Mouse (Mus musculus): Measurements from ENCODE around the gene Ddx52.

DNA sequence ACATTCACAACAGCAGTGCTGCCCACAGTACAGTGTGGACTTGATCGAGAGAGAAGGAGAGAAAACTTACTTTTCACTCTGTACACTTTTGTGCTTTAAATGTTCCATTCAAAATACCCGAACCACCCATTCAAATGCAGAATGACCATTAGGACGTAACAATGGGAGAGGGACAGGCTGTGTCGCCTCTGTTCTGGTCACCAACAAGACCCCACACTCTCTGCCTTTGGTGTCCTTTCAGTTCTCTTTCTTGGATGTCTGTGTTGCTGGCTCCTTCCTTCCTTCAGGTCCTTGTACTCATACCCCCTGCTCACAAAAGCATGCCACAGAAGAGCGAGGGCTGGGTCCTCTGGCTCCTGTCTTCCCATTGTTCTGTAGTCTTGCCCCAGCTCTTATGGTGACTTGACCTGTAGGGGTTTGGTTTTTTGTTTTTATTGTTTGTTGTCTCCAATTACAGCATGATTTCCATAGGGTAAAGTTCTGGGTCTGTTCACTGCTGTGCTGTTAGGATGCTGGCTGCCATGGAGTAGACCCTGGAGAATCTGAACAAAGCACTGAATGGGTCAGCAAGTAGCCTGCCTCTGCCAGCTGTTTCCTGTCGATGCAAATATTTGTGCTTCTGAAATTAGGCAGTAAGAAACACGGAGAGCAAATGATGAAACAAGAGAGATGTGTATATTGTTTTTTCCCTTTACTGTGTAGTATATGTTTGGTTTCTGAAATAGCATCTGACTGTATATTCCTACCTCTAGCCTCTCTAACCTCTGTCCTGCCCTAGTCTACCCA, 32.9 kb downstream of the Ddx52 start:
- TF ChIP-seq CTCF (IDR thresholded peaks at IDR 0.05; ENCODE audit: extremely low read depth, insufficient read length, insufficient replicate concordance, low read depth, low read length) (no peak), POLR2A (IDR thresholded peaks at IDR 0.05; ENCODE audit: low read depth, low read length) (no peak)
